Mouse (Mus musculus) cerebellum, adult 2 months (tissue): ENCODE data around the gene Ubl4b.

Experiments
- CTCF ChIP-seq: fragments of 200-500 bp; IDR thresholded peaks from 2 replicates; pipeline ENCODE4 v1.5.1; 2011; ENCODE audit warnings: low read depth, mild to moderate bottlenecking, control low read depth, low read length, moderate library complexity, borderline replicate concordance; ENCODE audit not compliant: insufficient read depth
- POLR2A ChIP-seq: fragments of 200-500 bp; IDR thresholded peaks from 2 replicates; pipeline ENCODE4 v1.6.1; 2011; ENCODE audit warnings: low read length, control low read depth, borderline replicate concordance; ENCODE audit not compliant: insufficient read depth

GRCm38 (mm10) chr3:107559183-107559582, 4.3 kb upstream of the Ubl4b start:
- peak; percentile 98 for TF ChIP-seq CTCF
- no peak for TF ChIP-seq POLR2A
